Mouse (Mus musculus) cerebellum, adult 2 months (tissue): ENCODE measurements around the gene Tmem219.

Experiments used
- CTCF ChIP-seq: fragments of 200-500 bp; IDR thresholded peaks from 2 replicates; pipeline ENCODE4 v1.5.1; 2011; ENCODE audit warnings: low read depth, mild to moderate bottlenecking, control low read depth, low read length, moderate library complexity, borderline replicate concordance; ENCODE audit not compliant: insufficient read depth
- POLR2A ChIP-seq: fragments of 200-500 bp; IDR thresholded peaks from 2 replicates; pipeline ENCODE4 v1.6.1; 2011; ENCODE audit warnings: low read length, control low read depth, borderline replicate concordance; ENCODE audit not compliant: insufficient read depth

- TF ChIP-seq CTCF = 0 out of 2 replicates have a peak, but pooled peaks have one; percentile 2
- no peak for TF ChIP-seq POLR2A
Measured at GRCm38 (mm10) chr7:126888852-126889251, 33.9 kb downstream of the Tmem219 start.
